In genomic region chr17:34922939-34923338, GRCm38 (mm10) we compare ENCODE assay signal across 15 mouse cellular contexts. TPM values are rescaled to one million over a fixed set of nuclear protein-coding genes. Genes with fewer than 3 reads are reported as not detected.
DNase-seq lines count a peak whose midpoint lies in the region; ATAC-seq and TF ChIP-seq lines count a peak whose summit lies in the region.
"Had no signal": no experiment of that assay in that cellular context is flagged by ENCODE, and none has a peak within 500 bp of the region (broad histone marks: within the 10 kb centered on the region; RNA-seq: fewer than 3 reads in every experiment).

No protein-coding gene starts in this region.

- no peak overlapping the region for H3K4me2 ChIP-seq in heart, postnatal 0 days (ENCODE audit: low read depth, low read length)
- H3K4me2 ChIP-seq in lung, postnatal 0 days (replicated peaks; ENCODE audit: low read depth, low read length) = no peak overlapping the region
- H3K4me2 ChIP-seq: embryonic facial prominence, embryonic 12.5 days; midbrain, embryonic 15.5 days had no signal

- no peak for TF ChIP-seq EP300 in heart, postnatal 0 days (IDR thresholded peaks at IDR 0.05; ENCODE audit: low read depth)
- TF ChIP-seq EP300 in lung, postnatal 0 days (IDR thresholded peaks at IDR 0.05) = no peak

- TF ChIP-seq POLR2A in cortical plate, adult 2 months (IDR thresholded peaks at IDR 0.05; ENCODE audit: extremely low read depth, insufficient read depth, low read length) = no peak

- H3K4me3 ChIP-seq in heart, postnatal 0 days (ENCODE audit: low read depth, low read length) = no peak overlapping the region
- H3K4me3 ChIP-seq in lung, postnatal 0 days (ENCODE audit: low read depth, low read length) = no peak overlapping the region
- H3K4me3 ChIP-seq in cortical plate, adult 2 months (ENCODE audit: insufficient read depth, low read length) = no peak overlapping the region
- H3K4me3 ChIP-seq: embryonic facial prominence, embryonic 12.5 days; midbrain, embryonic 15.5 days had no signal

- TF ChIP-seq CTCF in heart, postnatal 0 days (IDR thresholded peaks at IDR 0.05; ENCODE audit: low read depth) = peak; percentile 20; the same call in 1 of the 2 replicates
- TF ChIP-seq CTCF in lung, postnatal 0 days (IDR thresholded peaks at IDR 0.05) = peak; percentile 34; the same call in 1 of the 2 replicates
- 0 out of 2 replicates have a peak, but pooled peaks have one; percentile 13 for TF ChIP-seq CTCF in cortical plate, adult 2 months (IDR thresholded peaks at IDR 0.05; ENCODE audit: extremely low read depth, insufficient read depth, low read length)

- ATAC-seq in heart, postnatal 0 days (ENCODE audit: insufficient read depth, low read depth) = no peak
- ATAC-seq in lung, postnatal 0 days = no peak
- ATAC-seq: forebrain, postnatal 0 days; inflammation-experienced regulatory T-cells, adult 6 months; midbrain, embryonic 15.5 days had no signal

- H3K4me1 ChIP-seq in heart, postnatal 0 days (ENCODE audit: control insufficient read depth, insufficient read depth) = no peaks in the 10 kb centered on the region
- no peaks in the 10 kb centered on the region for H3K4me1 ChIP-seq in lung, postnatal 0 days (ENCODE audit: insufficient read depth, low read depth, low read length)
- H3K4me1 ChIP-seq in cortical plate, adult 2 months (ENCODE audit: control insufficient read depth, insufficient read depth, low read length) = peaks cover 2% of the 10 kb centered on the region
- H3K4me1 ChIP-seq: embryonic facial prominence, embryonic 12.5 days; midbrain, embryonic 15.5 days had no signal

- no peak for DNase-seq in heart, postnatal 0 days (ENCODE audit: low spot score)
- DNase-seq in heart, adult 18-20 months = no peak
- DNase-seq in lung, postnatal 0 days (ENCODE audit: low spot score) = no peak
- DNase-seq in lung, postnatal 36 days = no peak
- DNase-seq in thymus, postnatal 14 days = peak; percentile 43
- DNase-seq in kidney, postnatal 10 days = no peak
- DNase-seq in urinary bladder, postnatal 4 days (ENCODE audit: low spot score in 2 of 2) = no peak
- DNase-seq: forebrain, postnatal 0 days; layer of hippocampus, postnatal 36 days had no signal

- no peaks in the 10 kb centered on the region for H3K27me3 ChIP-seq in heart, postnatal 0 days (ENCODE audit: control insufficient read depth, insufficient read depth, low read length)
- H3K27me3 ChIP-seq in lung, postnatal 0 days (replicated peaks; ENCODE audit: insufficient read depth, low read length) = no peaks in the 10 kb centered on the region
- H3K27me3 ChIP-seq: embryonic facial prominence, embryonic 12.5 days; midbrain, embryonic 15.5 days had no signal

- 39% methylated on average over 6 of the region's 6 CpGs for WGBS in heart, postnatal 0 days
- 55% methylated on average over 6 of the region's 6 CpGs for WGBS in lung, postnatal 0 days

- no peaks in the 10 kb centered on the region for H3K9me3 ChIP-seq in heart, postnatal 0 days (replicated peaks; ENCODE audit: control insufficient read depth, low read length)
- H3K9me3 ChIP-seq in lung, postnatal 0 days (ENCODE audit: low read length) = no peaks in the 10 kb centered on the region
- H3K9me3 ChIP-seq: embryonic facial prominence, embryonic 12.5 days; midbrain, embryonic 15.5 days had no signal

- H3K9ac ChIP-seq in heart, postnatal 0 days (replicated peaks; ENCODE audit: low read depth, low read length) = no peak overlapping the region
- no peak overlapping the region for H3K9ac ChIP-seq in lung, postnatal 0 days (replicated peaks; ENCODE audit: low read depth)
- H3K9ac ChIP-seq: embryonic facial prominence, embryonic 12.5 days; forebrain, postnatal 0 days; midbrain, embryonic 15.5 days had no signal

- H3K27ac ChIP-seq in heart, postnatal 0 days (ENCODE audit: low read depth) = no peak overlapping the region
- H3K27ac ChIP-seq in lung, postnatal 0 days (ENCODE audit: low read length) = no peak overlapping the region
- no peak overlapping the region for H3K27ac ChIP-seq in cortical plate, adult 2 months (ENCODE audit: insufficient read depth, low read length)
- H3K27ac ChIP-seq: embryonic facial prominence, embryonic 12.5 days; midbrain, embryonic 15.5 days had no signal

- no peaks in the 10 kb centered on the region for H3K36me3 ChIP-seq in heart, postnatal 0 days (replicated peaks; ENCODE audit: control insufficient read depth, insufficient read depth, low read length)
- no peaks in the 10 kb centered on the region for H3K36me3 ChIP-seq in lung, postnatal 0 days (ENCODE audit: insufficient read depth, low read length)
- H3K36me3 ChIP-seq: embryonic facial prominence, embryonic 12.5 days; midbrain, embryonic 15.5 days had no signal

RNA-seq across cellular contexts. Expression of gene Neu1, which starts 8.1 kb away (rescaled TPM):
- total RNA-seq in heart, postnatal 0 days (2014; rRNA removed; ENCODE audit: low replicate concordance) = 30.1 and 79.2 TPM in 2 replicates
- polyA plus RNA-seq in heart, postnatal 0 days (2015; fragmentation: Nextera tagmentation; extraction: Ambion mirVana) = 18.6 and 19.5 TPM in 2 replicates
- total RNA-seq in heart, adult 18-20 months (2021) = 10 to 100 TPM; 14.6 to 15.9 TPM
- polyA plus RNA-seq in lung, postnatal 0 days (2015; fragmentation: Nextera tagmentation; extraction: Ambion mirVana) = 31.9 and 34.2 TPM in 2 replicates
- 49.4 and 50.5 TPM in 2 replicates for polyA plus RNA-seq in cortical plate, adult 2 months (2012; rRNA removed)

RNA-seq across cellular contexts. Expression of gene Slc44a4, which starts 8.7 kb away (rescaled TPM):
- not detected in 2 replicates for total RNA-seq in heart, postnatal 0 days (2014; rRNA removed; ENCODE audit: low replicate concordance)
- polyA plus RNA-seq in heart, postnatal 0 days (2015; fragmentation: Nextera tagmentation; extraction: Ambion mirVana) = 0.29 TPM in 1 of 2 replicates, not detected in the other
- total RNA-seq in heart, adult 18-20 months (2021) = under 1 TPM in 1 of 2 experiments, not detected in 1; 0.62 TPM
- polyA plus RNA-seq in lung, postnatal 0 days (2015; fragmentation: Nextera tagmentation; extraction: Ambion mirVana) = 7.0 and 7.3 TPM in 2 replicates
- 0.46 and 0.49 TPM in 2 replicates for polyA plus RNA-seq in cortical plate, adult 2 months (2012; rRNA removed)
- total RNA-seq: forebrain, postnatal 0 days had no signal
- polyA plus RNA-seq: embryonic facial prominence, embryonic 12.5 days; forebrain, postnatal 0 days; inflammation-experienced regulatory T-cells, adult 6 months; midbrain, embryonic 15.5 days had no signal

RNA-seq across cellular contexts. Expression of gene Ehmt2, which starts 24.7 kb away (rescaled TPM):
- total RNA-seq in heart, postnatal 0 days (2014; rRNA removed; ENCODE audit: low replicate concordance) = 80.3 and 95.8 TPM in 2 replicates
- polyA plus RNA-seq in heart, postnatal 0 days (2015; fragmentation: Nextera tagmentation; extraction: Ambion mirVana) = 17.5 and 17.6 TPM in 2 replicates
- total RNA-seq in heart, adult 18-20 months (2021) = 10 to 100 TPM; 38.1 to 42.7 TPM
- 28.7 and 35.6 TPM in 2 replicates for polyA plus RNA-seq in lung, postnatal 0 days (2015; fragmentation: Nextera tagmentation; extraction: Ambion mirVana)
- 247 and 264 TPM in 2 replicates for polyA plus RNA-seq in cortical plate, adult 2 months (2012; rRNA removed)

RNA-seq across cellular contexts. Expression of gene C2, which starts 24.9 kb away (rescaled TPM):
- 4.5 and 7.1 TPM in 2 replicates for total RNA-seq in heart, postnatal 0 days (2014; rRNA removed; ENCODE audit: low replicate concordance)
- 2.9 and 3.3 TPM in 2 replicates for polyA plus RNA-seq in heart, postnatal 0 days (2015; fragmentation: Nextera tagmentation; extraction: Ambion mirVana)
- total RNA-seq in heart, adult 18-20 months (2021) = 1 to 10 TPM; 2.8 to 4.1 TPM
- polyA plus RNA-seq in lung, postnatal 0 days (2015; fragmentation: Nextera tagmentation; extraction: Ambion mirVana) = 11.7 and 13.6 TPM in 2 replicates
- 3.2 and 3.4 TPM in 2 replicates for polyA plus RNA-seq in cortical plate, adult 2 months (2012; rRNA removed)
- total RNA-seq: neutrophil, adult 5-6 weeks had no signal

RNA-seq across cellular contexts. Expression of gene Hspa1b, which starts 36.1 kb away (rescaled TPM):
- total RNA-seq in heart, postnatal 0 days (2014; rRNA removed; ENCODE audit: low replicate concordance) = 6.0 and 21.6 TPM in 2 replicates
- 0.14 and 0.25 TPM in 2 replicates for polyA plus RNA-seq in heart, postnatal 0 days (2015; fragmentation: Nextera tagmentation; extraction: Ambion mirVana)
- 10 to 100 TPM; 15.5 to 68.2 TPM for total RNA-seq in heart, adult 18-20 months (2021)
- polyA plus RNA-seq in lung, postnatal 0 days (2015; fragmentation: Nextera tagmentation; extraction: Ambion mirVana) = 0.35 and 0.50 TPM in 2 replicates
- polyA plus RNA-seq in cortical plate, adult 2 months (2012; rRNA removed) = 8.4 and 11.6 TPM in 2 replicates
- polyA plus RNA-seq: liver, embryonic 16.5 days had no signal
